Mouse (Mus musculus) adipocyte (in vitro differentiated cells): ENCODE measurements at regions not wholly inside any gene's neighbourhood (a gene's known extent, or its start where the extent isn't known, plus 50 kb on each side); places are given as distances from the start of the nearest gene placed in this dataset.

Experiments used
- DNase-seq: peaks from one replicate; pipeline ENCODE4 v3.0.0-alpha.2; 2016; ENCODE audit warnings: low spot score

DNA sequence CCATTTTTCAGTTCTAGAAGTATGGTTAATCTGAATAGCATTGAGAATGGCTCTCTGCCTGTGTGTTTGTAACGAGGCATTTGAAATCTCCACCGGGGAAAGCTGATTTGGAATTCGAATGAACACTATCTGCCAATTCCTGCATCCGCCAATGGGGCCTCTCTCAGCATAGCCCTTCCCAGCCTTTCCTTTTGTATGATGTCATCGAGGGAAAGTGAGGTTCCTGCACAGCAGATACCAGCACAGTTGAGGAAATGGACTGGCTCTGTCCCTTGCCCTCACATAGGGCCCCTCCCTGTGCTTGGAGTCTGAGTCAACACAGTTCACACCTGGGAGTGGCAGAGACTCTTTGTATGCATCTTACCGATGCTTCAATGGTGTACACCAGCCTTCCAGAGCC is 253.0 kb downstream of the Bcor start:
- DNase-seq = no peak

DNA sequence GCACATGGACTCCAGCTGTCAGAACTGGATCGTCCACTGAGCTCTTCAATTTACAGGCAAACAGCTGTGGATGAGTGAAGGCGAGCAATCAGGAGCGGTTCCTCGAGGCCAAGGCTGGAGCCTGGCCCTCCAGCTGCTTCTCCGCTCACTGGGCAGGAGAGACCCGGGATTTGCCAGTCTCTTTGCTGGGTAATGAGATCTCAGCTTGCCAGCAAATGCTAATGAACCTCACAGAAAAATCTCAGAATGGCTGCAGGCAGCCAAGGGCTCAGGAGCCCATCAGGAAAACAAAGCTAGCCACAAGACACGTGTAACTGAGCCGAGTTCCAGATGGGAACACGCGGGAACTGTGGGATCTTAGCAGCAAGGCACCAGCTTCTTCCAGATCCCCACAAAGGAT is 244.2 kb downstream of the Bcor start:
- DNase-seq = no peak

DNA sequence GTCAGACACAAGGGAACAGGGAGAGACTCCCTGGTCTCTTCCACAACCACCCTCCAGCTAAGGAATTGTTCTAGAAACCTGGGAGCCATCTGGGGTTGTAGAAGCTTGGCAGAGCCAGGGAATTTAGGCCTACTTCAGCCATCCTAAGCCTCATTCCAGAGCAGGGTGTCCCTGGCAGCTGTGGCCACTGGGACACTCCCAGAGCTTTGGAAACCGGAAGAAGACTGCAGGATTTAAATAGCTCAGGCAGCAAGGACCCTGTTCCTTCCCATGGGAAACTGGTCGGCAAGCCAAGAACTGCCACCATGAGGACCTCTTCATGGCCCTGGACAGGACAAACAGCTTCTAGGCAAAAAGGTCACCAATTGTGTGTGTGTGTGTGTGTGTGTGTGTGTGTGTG is 239.9 kb downstream of the Bcor start:
- DNase-seq = peak; percentile 74

DNA sequence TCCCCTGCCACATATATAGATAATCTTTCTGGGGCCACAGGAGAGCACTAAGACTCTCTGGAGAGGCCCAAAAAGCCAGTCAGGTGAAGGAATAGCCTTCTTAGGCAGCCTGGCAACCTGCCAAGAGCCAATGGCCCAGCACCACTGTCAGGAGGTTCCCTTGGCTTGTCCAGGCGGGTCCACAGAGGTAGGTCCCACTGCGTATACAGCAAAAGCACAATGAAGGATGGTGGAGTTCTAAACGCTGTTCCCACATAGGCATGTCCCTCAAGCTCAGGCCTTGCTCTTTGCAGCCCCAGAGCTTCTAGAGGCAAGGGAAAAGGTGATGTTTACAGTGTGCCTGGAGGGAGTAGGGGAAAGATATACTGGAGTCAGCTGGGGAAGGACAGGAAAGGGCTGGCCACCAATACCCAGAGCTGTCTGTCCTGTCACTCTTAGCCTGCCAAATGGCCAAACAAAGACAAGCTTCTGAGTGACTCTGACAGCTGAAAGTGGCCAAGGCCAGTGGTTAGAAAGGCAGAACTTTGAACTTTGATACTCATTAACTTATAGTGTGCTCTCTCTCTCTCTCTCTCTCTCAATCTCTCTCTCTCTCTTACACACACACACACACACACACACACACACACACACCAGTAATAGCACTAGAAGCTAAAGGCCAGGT is 235.4 kb downstream of the Bcor start:
- DNase-seq = peak; percentile 83

DNA sequence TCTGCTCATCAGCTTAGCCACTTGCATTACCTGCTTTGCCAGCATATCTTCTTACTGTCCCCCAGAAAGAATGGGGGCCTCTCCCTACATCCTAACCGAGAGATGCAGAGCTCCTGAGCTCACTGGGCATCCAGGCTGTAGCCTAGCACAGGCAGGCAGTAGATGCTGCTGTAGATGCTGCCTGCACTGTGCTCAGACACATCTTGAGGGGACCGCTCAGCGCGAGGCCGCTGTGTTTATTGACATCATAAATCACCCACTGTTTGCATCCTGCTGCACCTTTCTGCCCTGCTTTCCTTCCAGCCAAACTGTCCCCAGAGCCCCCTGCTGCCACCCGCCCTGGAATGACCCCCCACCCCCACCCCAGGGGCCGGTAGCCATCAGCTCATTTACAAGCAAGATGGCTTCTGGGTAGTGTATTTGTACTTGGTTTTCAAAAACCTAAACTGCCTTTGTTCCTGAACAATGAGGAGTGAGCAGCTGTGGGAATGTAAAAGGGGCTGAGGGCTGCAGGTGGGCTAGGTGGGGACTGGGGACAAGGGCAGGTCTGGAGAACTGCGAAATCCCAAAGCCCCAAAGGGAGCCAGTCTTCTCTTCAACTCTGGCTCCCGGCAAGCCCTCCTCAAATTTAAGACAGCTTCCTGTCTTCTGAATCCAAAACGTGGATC is 233.2 kb downstream of the Bcor start:
- DNase-seq = no peak

DNA sequence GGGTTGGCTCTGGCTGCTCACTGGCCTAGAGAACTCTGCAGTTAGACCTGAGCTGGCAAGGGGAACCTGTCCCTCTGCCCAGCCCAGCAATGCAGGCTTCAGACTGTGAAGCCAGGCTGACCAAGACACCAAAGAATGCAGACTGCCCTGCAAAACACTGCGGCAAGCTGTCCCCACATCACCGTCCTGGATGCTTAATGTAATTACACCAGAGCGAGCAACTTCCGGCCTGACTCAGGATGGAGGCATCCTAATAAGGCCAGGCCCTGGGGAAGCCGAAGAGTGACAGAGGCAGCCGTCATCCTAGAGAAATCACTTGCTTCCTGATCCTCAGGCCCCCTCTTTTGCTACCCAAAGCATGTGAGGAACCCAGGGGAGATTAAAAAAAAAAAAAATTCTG is 230.7 kb downstream of the Bcor start:
- no peak for DNase-seq

DNA sequence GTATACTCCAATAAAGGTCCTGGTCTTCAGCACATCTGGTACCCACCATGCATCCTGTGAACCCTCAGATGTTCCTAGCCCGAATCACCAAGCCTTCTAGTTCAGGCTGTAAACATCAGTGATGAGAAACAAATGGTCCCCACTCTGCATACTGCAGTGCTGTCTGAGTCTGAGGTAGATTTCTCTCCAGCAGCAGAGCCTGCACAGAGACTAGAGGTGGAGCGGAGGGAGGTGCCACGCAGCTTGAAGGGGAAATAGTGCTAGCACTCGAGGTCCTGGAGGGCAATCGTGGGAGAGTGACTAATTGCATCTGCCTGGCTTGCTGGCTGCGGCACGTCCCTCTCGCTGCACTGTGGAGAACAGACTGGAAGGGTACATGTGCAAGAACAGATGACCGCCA is 228.7 kb downstream of the Bcor start:
- DNase-seq = no peak

DNA sequence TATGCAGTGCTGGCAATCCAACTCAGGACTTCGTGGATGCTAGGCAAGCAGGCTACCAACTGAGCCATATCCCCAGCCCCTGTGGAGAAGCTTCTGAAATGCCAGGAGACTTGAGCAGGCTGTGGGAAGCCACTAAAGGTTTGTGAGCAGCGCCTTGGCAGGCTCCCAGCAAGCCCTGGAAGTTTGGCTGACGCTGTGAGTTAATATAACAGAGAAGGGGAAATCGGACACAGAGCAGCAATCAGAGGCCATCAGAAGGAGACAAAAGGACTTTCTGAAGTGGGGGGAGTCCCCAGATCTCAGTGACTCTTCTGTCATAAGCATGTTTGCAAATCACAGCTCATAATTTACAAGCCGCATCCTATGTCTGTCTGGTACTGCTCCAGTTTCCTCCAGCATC is 224.8 kb downstream of the Bcor start:
- peak; percentile 49 for DNase-seq

DNA sequence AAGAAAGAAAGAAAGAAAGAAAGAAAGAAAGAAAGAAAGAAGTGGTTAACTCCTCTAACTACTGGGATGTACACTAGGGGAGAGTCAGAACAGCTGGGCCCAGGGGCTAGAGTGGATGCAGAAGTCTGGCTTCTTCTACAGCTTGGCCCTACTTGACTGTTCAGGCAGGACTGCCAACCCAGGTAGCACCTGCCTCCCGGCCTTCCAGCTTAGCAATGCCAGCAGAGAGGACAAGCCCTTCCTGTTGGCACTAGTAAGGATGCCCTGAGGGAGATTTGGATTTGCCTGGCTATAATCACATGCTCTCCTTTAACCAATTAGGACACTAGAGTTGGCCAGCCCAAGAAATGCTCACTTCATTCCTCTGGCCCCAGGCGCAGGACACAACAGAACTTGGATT is 219.9 kb downstream of the Bcor start:
- no peak for DNase-seq

DNA sequence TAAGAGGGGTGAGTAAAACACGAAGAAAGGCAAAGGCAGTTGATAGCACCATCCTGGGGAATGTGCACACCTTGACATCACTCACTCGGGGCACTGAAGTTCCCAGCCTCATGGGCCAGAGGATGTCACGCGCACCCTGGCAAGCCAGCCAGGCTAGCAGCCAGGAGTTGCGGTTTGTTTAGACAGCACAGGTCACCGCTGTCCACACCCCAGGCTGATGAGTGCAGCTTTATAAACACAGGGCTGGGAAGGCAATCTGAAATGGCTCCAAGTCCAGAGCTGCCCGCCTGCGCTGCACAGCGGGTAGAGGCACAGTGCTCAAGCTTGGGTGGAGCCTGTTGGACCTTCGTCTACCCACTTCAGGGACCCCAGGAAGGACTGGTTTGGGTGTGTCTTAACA is 216.8 kb downstream of the Bcor start:
- DNase-seq = peak; percentile 74

DNA sequence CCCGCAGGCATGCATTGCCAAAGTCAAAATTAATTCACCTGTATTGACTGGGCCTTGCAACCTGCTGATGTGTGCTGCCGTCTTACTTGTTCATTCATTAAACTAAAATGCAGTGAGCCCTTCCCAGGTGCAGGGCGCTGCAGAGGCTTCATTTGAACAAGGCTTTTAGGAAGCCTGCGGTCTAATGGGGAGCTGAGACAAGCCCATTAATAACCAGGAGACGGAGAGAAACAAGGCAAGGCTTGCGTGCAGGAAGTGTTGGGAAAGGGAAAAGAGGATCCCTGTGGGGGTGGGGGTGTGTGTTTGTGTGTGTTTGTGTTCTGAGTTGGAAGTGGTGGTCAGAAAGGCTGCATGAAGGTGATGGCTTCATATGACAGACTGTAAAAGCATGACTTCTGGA is 215.6 kb downstream of the Bcor start:
- no peak for DNase-seq

DNA sequence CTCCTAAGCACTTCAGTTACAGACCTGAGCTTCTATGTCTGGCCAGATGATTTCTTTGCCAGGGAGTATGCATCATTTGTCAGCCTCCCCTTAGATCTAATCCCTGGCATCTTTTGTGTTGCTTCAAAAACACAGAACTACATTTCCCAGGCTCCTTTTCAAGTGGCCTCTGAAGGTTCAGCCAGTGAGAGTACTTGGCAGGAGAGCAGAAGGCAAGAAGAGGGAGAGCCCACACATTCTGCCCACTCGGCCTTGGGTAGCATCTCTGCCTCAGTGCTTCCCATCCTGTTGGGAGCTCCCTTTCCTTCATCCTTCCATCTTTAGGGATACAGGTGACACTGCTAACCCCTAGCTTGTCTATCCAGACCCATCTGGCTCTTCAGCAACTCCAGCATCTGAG is 214.9 kb downstream of the Bcor start:
- DNase-seq = no peak

DNA sequence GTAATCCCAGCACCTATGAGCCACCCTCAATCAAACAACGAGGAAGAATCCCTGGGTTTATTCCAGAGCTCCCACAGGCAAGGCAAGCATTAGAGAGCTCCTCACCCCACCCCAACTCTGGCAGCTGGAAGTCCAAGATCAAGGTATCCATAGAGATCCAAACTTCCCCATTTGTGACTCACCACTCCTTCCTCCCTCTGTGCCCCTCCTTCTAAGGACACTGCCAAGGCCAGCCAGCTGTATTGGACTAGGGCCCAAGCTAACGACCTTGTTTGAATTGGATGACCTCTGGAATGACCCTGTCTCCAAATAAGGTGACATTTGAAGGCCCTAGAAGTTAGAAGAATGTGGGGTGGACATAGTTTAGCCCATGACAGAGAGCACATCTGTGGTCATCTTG is 208.0 kb downstream of the Bcor start:
- DNase-seq = peak; percentile 31

DNA sequence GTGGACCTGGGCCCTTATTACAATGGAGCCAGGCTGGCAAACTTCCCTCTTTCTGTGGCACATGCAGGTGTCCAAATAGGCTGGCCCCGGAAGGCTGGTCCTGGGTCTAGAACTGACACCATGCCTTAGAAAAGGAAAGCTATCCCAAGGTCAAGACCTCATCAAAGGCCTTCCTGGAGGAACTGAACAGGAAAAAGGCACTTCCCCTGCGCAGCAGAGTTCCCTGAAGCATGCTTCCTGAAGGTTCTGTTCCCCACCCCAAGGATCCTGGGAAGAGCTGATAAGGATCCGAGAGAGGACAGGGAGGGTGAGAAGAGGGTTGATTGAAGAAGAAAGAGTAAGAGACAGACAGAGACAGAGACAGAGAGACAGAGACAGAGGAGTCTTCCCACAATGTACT is 204.0 kb downstream of the Bcor start:
- DNase-seq = no peak

DNA sequence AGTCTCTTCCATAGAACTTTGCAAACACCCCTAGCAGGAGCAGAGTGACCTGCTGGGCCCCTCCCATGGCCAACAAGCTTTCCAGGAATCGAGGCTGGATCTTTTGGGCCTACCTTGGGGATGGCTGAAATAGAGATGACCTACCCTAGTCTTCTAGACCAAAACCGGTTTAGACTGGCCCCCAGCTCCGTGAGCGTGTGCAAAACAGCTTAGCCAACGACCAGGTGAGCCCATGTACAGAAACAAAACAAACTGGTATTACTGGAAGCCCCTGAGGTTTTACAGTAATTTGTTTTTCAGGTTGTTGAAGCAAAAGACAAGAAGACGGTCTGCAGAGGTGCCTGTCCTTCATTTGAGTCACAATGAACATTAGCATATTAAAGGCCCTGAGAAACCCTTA is 203.1 kb downstream of the Bcor start:
- DNase-seq = no peak

DNA sequence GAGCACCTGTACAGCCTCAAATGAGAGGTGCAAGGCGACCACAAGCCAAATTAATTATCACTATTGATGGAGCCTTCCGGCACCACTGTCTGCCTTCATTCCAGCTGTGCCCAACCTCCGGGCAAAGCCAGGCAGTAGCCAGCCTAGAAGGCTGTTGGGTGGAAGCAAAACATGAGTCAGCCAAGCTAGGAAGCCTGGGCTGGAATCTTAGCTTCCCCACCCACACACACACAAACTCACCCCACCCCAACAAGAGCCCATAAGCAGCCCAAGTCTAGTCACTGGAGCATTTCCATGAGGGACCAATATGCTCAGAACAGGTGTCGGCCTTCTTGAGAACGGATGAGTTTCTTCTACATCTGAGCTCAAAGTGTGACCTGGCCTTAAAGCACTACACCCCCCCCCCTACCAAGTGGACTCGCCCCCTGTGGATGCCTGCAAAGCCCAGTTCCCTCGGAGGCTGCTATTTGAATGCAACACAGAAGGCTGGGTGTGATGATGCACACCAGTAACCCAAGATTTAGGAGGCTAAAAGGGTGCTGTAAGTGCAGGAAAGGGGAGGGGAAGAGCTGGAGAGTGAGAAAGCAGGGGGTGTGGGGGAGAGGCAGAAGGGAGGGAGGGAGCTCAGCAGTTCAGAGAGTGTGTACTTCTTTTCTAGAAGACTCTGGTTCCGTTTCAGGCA is 200.1 kb downstream of the Bcor start:
- DNase-seq = no peak

DNA sequence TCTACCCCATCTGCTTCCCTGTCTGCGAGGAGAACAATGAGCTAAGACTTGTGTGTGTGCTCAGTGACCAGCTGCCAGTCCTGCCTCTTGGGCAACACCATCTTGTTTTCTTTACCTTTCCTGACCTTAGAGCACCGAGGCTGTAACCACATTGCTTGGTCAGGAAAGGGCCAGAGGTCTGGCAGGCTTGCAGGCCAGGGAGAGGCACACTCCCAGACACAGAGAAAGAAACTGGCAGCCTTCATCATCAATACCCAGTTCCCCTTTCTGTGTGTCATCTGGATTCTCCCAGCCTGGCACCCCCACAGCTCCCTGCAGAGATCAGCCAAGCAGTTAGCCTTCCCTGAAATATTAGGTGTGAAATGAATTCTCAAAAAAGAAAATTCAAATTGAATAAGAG is 198.8 kb downstream of the Bcor start:
- DNase-seq = peak; percentile 86

DNA sequence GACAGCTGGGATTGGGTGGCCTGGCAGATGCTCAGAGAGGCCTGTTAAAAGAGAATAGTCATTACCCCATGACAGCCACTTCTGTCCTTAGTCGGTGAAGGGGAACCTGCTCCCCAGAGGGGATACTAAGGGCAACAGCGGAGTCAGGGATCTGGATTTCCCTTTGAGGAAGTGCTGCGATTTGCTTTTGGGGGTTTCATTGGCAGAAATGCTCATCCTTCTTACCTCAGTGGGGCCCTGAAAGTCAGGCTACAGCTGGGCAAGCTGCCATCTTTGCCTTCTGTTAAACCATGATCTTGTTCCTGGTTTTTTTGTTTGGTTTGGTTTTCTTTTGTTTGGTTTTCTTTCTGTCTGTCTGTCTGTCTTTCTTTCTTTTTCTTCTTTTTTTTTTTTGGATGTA is 195.7 kb downstream of the Bcor start:
- no peak for DNase-seq

DNA sequence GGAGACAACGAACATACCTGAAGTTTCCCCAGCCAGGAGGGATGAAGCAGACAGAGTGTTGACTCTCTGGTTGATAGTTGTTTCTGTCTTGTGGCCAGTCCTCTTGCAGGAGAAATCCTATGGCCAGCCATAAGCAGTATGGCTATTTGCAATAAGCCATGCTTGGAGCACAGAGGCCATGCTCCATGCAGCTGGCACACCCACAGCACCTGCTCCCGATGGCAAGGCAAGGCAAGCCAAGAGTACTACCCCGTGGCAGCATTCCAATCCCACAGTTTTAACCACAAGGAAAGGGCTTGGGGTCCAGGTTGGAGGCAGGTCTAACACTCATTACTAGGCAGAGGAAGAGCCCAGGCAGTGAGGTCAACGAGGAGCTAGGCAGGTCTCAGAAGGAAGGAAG is 181.5 kb downstream of the Bcor start:
- DNase-seq = no peak

DNA sequence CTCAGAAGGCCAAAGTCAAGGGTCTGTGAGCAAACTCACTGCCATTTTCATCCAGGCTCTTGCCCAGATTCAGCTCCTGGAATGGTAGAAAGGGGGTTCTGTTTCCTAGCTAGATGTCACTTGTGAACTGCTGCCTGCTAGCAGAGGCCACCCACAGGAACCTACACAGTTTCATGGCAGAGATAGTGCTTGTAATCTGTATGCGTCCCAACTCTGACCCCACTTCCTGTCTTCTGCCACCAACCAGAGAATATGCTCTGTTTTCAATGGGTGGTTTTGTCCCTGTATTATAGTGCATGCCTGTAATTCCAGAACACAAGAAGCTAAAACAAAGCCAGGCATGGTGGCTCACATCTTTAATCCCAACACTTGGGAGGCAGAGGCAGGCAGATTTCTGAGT is 176.9 kb downstream of the Bcor start:
- no peak for DNase-seq
